Mouse (Mus musculus) kidney, adult 2 months (tissue): ENCODE results near the gene Dzip3. TPM values are rescaled to one million over a fixed set of nuclear protein-coding genes. Genes with fewer than 3 reads are reported as not detected.
A peak's percentile ranks its signal among the peaks of the same experiment; 100 is the strongest.

Source experiments
- DNase-seq: peaks from one replicate; pipeline ENCODE4 v3.0.0; 2021
- H3K27ac ChIP-seq: fragments of 200-500 bp; 2 replicates; pipeline ENCODE4 v1.5.1; 2012; ENCODE audit warnings: low read depth, low read length, control low read depth, inconsistent platforms; ENCODE audit not compliant: insufficient read depth
- H3K27me3 ChIP-seq: fragments of 200-500 bp; replicated peaks from 2 replicates; pipeline ENCODE4 v1.6.1; 2012; ENCODE audit warnings: mild to moderate bottlenecking, moderate library complexity, low read length, inconsistent platforms; ENCODE audit not compliant: control insufficient read depth, insufficient read depth
- H3K36me3 ChIP-seq: fragments of 200-500 bp; 2 replicates; pipeline ENCODE4 v1.6.1; 2012; ENCODE audit warnings: mild to moderate bottlenecking, moderate library complexity, low read length, inconsistent platforms; ENCODE audit not compliant: control insufficient read depth, insufficient read depth
- H3K4me1 ChIP-seq: fragments of 200-500 bp; 2 replicates; pipeline ENCODE4 v1.6.1; 2011; ENCODE audit warnings: low read length; ENCODE audit not compliant: control insufficient read depth, insufficient read depth
- H3K4me3 ChIP-seq: fragments of 200-500 bp; 2 replicates; pipeline ENCODE4 v1.5.1; 2011; ENCODE audit warnings: mild to moderate bottlenecking, low read depth, low read length, control low read depth; ENCODE audit not compliant: insufficient read depth
- CTCF ChIP-seq: fragments of 200-500 bp; conservative IDR thresholded peaks from 2 replicates; pipeline ENCODE4 v1.5.1; 2011; ENCODE audit warnings: low read depth, mild to moderate bottlenecking, control low read depth, low read length, moderate library complexity, mixed read lengths; ENCODE audit not compliant: insufficient read depth, insufficient read length
- POLR2A ChIP-seq: fragments of 200-500 bp; IDR thresholded peaks from one replicate; pipeline ENCODE4 v1.6.1; 2011; ENCODE audit warnings: low read depth, low read length, control low read depth
- WGBS: fragments of 180-500 bp; shearing (Covaris S2); methylation state at CpG from one replicate; pipeline ENCODE4 v1.1.7; 2018; 5-methylcytosine and 5-hydroxymethylcytosine counted together
- polyA plus RNA-seq: library from polyadenylated mRNA; depleted of rRNA; stranded (reverse); fragments of >200 nt; gene quantifications from 2 replicates; pipeline ENCODE4 v1.2.3, GENCODE M21; 2012; rRNA removed

Dzip3 gene
- 1.6 and 1.9 TPM in 2 replicates for polyA plus RNA-seq

GRCm38 (mm10) chr16:48993559-48994342, at the start of gene Dzip3, which contains the start of gene Cip2a:
Gene Dzip3, minus strand, starts transcription at chr16:48994165.
Gene Cip2a, plus strand, starts transcription at chr16:48994185.
- Histone ChIP-seq H3K27ac (peak within 1 kb of the TSS; percentile 70), H3K4me1 (peaks cover 2% of the 10 kb centered on the region; the same call in 1 of the 2 replicates), H3K36me3 (no peaks in the 10 kb centered on the region), H3K4me3 (peak within 1 kb of the TSS; percentile 78), H3K27me3 (no peaks in the 10 kb centered on the region)
- TF ChIP-seq CTCF (no peak), POLR2A (no peak)
- under 1% methylated on average over 74 of the region's 74 CpGs for WGBS
- DNase-seq = peak; percentile 89

GRCm38 (mm10) chr16:49040554-49041221, 46.7 kb upstream of the Dzip3 start:
- Histone ChIP-seq H3K4me3 (no peak overlapping the region), H3K27me3 (no peaks in the 10 kb centered on the region), H3K27ac (no peak overlapping the region), H3K36me3 (no peaks in the 10 kb centered on the region), H3K4me1 (no peaks in the 10 kb centered on the region)
- no peak for DNase-seq
- WGBS = 83% methylated on average over 3 of the region's 3 CpGs
- TF ChIP-seq CTCF = no peak
- no peak for TF ChIP-seq POLR2A

- no peaks in the 10 kb centered on the region for H3K36me3 ChIP-seq
- WGBS = 73% methylated on average over 4 of the region's 4 CpGs
- no peak overlapping the region for H3K27ac ChIP-seq
- TF ChIP-seq CTCF = no peak
- no peak for TF ChIP-seq POLR2A
- DNase-seq = no peak
- no peaks in the 10 kb centered on the region for H3K27me3 ChIP-seq
- no peak overlapping the region for H3K4me3 ChIP-seq
- H3K4me1 ChIP-seq = no peaks in the 10 kb centered on the region
Measured at GRCm38 (mm10) chr16:49037771-49038170, 43.8 kb upstream of the Dzip3 start.

- DNase-seq = no peak
- WGBS = 60% methylated on average over 4 of the region's 4 CpGs
- H3K4me1 ChIP-seq = no peaks in the 10 kb centered on the region
- H3K27ac ChIP-seq = no peak overlapping the region
- H3K36me3 ChIP-seq = no peaks in the 10 kb centered on the region
- H3K4me3 ChIP-seq = no peak overlapping the region
- TF ChIP-seq CTCF = no peak
- TF ChIP-seq POLR2A = no peak
- H3K27me3 ChIP-seq = no peaks in the 10 kb centered on the region
Measured at GRCm38 (mm10) chr16:49035852-49036251, 41.9 kb upstream of the Dzip3 start.

- no peaks in the 10 kb centered on the region for H3K36me3 ChIP-seq
- no peaks in the 10 kb centered on the region for H3K4me1 ChIP-seq
- DNase-seq = peak; percentile 28
- no peaks in the 10 kb centered on the region for H3K27me3 ChIP-seq
- H3K4me3 ChIP-seq = no peak overlapping the region
- WGBS = 63% methylated on average over 5 of the region's 5 CpGs
- TF ChIP-seq CTCF (no peak), POLR2A (no peak)
- no peak overlapping the region for H3K27ac ChIP-seq
Measured at GRCm38 (mm10) chr16:49016620-49017332, 22.8 kb upstream of the Dzip3 start.

- no peak for DNase-seq
- WGBS = 92% methylated on average over 5 of the region's 5 CpGs
- TF ChIP-seq CTCF = no peak
- TF ChIP-seq POLR2A = no peak
Measured at GRCm38 (mm10) chr16:49004151-49004550, 10.2 kb upstream of the Dzip3 start.

More at GRCm38 (mm10) chr16:49004151-49004550, 10.2 kb upstream of the Dzip3 start:
- Histone ChIP-seq H3K4me3 (no peak overlapping the region), H3K27me3 (no peaks in the 10 kb centered on the region), H3K27ac (no peak overlapping the region), H3K4me1 (no peaks in the 10 kb centered on the region), H3K36me3 (no peaks in the 10 kb centered on the region)
